Mouse (Mus musculus): Measurements from ENCODE around the gene Gm28036.

Gene Gm28036

GRCm38 (mm10) chr2:156084541-156084940 is 42.4 kb downstream of the Gm28036 start:
- DNase-seq (ENCODE audit: low spot score in 2 of 2): no peak

DNA sequence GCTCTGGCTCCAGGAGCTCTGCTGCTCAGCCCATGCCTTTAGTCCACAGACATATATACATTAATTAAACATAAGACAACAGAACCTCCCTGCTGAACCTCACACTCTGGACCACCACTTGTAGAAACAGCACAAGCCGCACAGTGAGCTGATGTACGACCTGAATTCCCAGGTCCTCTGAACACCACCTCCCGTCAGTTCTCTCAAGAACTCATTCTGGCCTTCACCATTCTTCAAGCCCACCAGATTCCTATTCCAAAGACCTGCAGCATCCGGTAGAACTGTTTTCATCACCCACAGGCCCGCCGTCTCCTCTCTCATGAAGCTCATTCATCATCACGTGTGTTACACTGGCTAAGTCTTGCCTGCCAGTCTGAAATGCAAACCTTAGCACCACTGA is 46.5 kb downstream of the Gm28036 start:
- DNase-seq (ENCODE audit: low spot score in 2 of 2): no peak

DNA sequence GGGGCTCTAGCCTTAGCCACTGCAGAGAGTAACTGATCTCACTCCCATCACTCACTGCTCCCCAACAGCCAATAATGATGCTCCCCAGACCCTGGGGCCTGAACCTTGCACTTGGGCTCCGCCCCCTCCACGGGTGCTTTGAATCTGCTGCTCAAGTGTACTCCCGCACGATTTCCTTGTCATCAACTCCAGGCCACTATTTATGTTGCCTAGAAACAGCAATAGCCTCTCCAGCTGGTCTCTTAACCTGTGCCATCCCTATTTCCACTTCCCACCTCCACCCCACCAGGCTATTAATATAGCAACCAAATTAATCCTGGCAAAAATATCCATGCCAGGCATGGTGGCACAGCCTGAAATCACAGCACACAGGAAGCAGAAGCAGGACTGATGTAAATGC is 47.2 kb downstream of the Gm28036 start:
- no peak for DNase-seq (ENCODE audit: low spot score in 2 of 2)

GRCm38 (mm10) chr2:156079183-156079560 is 47.7 kb downstream of the Gm28036 start:
- no peak for DNase-seq (ENCODE audit: low spot score in 2 of 2)

DNA sequence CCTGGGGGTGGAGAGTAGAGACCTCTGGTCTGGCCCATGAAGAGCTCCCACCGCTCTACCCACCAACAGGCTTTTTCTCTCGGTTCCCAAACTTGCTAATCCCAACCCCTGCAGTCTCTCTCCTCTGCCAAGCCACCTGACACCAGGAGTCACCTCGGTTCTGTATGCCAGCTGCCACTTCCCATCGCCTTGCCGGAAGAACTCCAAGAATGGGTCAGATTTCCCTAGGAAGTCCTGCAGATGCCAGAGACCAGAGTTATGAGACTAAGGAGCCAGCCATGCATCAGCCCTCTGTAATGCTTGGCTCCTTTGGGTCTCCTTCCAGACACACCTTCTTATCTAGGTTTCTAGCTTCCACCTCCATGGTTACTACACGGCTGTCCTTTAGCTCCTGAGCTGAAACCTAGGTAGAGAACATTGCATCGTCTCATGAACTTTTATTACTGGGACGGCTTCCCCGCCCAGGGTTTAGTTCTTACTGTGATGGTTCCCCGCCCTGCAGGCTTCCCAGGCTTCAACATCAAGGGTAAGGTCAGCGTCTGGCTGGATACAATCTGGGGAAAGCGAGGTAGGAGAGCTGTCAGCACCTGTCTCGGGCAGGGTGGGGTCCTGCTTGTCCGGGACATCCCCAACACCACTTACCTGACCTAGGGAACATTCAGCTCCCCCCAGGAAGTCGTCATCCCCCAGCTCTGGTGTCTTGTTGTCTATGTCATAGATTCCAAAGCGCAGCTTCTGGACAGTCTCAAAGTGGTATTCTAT is 48.3 kb downstream of the Gm28036 start:
- DNase-seq (ENCODE audit: low spot score in 2 of 2): no peak

DNA sequence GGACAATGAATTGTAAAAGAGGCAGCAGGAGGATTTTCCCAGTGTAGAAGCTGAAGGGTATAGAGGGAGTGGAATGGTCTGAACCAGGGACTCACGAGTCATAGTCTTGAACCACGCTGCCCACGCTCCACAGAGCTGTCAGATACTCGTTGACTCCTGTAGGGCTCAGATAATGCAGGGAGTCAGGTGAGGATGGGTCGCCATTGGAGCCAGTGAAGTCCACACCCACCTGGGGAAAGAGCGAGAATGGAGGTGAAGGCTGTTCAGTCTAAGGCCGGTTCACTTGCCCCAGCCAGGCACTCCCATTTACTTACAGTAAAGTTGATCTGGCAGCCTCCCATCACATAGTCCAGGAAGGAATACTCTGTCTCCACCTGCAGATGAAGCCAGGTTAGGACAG is 49.4 kb downstream of the Gm28036 start:
- DNase-seq (ENCODE audit: low spot score in 2 of 2): no peak

DNA sequence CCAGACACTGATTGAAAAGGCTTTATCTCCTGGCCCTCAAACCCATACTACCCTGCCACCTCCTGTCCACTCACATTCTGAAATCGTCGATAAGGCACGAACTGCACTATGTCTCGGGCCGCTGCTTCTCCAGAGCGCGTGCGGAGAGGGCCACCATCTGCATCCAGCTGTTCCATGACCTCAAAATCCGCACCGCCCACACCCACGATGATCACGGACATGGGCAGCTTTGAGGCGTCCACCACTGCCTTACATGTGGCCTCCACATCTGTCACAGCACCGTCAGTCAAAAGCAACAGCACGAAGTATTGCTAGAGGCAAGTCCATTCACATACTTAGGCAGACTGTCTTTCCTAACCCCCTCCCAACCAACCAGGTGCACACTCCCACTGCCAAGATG is 53.2 kb downstream of the Gm28036 start:
- DNase-seq (ENCODE audit: low spot score in 2 of 2): no peak

- no peak for DNase-seq (ENCODE audit: low spot score in 2 of 2)
These were observed 55.7 kb downstream of the Gm28036 start for GRCm38 (mm10) chr2:156071236-156071635.

GRCm38 (mm10) chr2:156067916-156068315 is 59.0 kb downstream of the Gm28036 start:
- DNase-seq (ENCODE audit: low spot score in 2 of 2): peak in 1 of 2 experiments; percentile 59

DNA sequence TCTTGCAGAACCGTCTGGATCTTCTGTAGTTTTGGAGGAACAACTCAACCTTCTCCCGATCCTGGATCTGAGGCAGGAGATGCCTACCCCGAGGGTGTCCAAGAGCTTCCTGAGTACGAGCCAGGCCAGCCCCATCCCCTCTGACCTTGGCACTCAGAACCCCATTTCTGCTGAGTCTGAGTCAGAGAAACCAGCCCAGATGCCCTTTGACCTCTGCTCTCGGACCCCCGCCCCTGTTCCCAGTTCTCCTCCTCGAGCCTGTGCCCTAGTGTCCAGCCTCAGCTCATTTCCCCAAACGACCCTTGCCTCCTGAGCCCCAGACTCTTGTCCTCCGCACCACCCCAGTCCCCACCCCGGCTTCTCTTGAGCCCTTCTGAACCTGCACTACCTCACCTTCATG is 60.8 kb downstream of the Gm28036 start:
- DNase-seq (ENCODE audit: low spot score in 2 of 2): no peak

- peak; percentile 43 to 74 for DNase-seq (ENCODE audit: low spot score in 2 of 2)
These were observed 61.5 kb downstream of the Gm28036 start, which contains the start of gene Spag4 for GRCm38 (mm10) chr2:156065099-156066041. TSS of gene Spag4 (plus strand) at chr2:156065175.

DNA sequence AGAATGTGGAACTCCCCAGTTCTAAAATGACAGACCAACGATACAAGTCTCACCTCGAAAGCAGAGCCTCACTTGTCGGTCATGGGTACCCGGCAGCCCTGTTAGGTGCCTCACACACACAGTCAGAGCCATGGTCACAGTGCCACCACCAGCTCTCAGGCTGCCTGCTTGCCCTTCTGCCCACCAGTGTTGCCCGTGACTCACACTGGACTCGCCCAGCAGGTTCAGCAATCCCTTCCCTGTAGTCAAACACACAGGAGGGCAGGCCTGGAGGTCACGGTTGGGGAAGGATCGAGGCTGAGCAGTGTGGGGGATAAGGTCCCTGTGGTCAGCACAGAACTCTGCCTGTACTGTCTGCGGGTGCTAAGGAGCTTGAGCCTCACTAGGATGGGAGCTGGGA is 74.1 kb downstream of the Gm28036 start, which contains the start of gene Fer1l4:
TSS of gene Fer1l4 (minus strand) at position 132 of the 400 bp plus-strand sequence.
- no peak for DNase-seq (ENCODE audit: low spot score in 2 of 2)

DNA sequence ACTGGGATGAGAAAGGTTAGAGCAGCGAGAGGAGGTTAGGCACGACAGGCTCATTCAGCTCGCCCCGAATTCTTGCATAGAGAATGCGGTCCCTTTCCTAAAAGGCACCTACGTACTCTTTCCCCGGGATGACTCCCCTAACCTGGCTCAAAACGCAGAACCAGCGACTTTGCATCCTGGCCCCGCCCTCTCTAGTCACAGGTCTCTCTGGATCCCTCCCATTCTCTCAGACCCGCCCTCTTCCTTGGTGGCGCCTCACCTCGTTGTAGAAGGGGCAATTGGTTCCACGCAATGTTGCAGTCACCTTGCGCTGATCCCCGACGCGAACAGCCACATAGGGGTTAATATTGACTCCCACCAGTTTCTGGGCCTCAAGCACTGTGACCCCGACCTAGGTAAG is 79.0 kb downstream of the Gm28036 start:
- DNase-seq (ENCODE audit: low spot score in 2 of 2): no peak

DNA sequence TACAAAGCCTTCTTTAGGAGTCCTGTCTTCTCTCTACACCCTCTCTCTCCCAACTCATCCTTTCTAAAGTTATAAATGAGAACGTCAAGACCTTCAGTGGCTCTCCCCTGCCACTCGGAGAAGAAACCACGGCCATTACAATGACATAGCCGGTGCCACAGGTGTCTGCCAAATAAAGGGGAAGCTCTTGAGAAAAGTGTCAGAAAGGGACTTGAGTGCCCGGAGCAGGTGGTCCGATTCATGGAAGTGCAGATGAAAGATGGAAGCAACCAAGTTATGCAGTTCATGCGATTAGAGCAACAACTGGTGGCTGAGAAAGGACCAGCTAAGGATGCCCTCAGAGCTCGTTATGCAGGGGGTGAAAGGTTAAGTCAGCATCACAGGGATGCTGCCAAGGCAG is 84.0 kb downstream of the Gm28036 start:
- no peak for DNase-seq (ENCODE audit: low spot score in 2 of 2)

DNA sequence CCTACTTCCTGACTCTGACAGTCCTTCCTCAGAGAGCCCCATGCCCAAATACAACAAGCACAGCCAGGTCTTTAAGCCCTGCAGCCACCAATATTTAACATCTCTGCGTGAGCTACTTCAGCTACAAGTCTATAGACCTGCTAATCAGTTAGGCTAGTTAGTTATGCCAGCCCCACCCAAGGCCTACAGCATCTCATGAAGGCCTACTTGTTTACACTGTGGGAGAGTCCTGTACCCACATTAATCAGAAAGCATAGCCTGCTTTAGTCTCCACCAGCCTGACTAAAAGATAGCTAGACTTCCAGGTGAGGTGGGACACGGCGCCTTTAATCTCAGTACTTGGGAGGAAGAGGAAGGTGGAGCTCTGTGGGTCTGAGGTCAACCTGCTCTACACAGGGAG is 87.5 kb downstream of the Gm28036 start:
- no peak for DNase-seq (ENCODE audit: low spot score in 2 of 2)

- DNase-seq (ENCODE audit: low spot score in 2 of 2): no peak
These were observed 101.4 kb downstream of the Gm28036 start for GRCm38 (mm10) chr2:156025482-156025881.
